Mouse (Mus musculus) MN1 (cell line): ENCODE data around the gene Gm2a.
"Not testable (repeated sequence)": the region's sequence is repeated elsewhere in the genome, so short reads cannot be mapped to it uniquely, and the experiment has no call there.

ENCODE experiments used
- DNase-seq: peaks from one replicate; pipeline ENCODE4 v3.0.0-alpha.2; 2016; ENCODE audit warnings: low spot score

Gene Gm2a

GRCm38 (mm10) chr11:55096731-55097462, 1.0 kb upstream of the Gm2a start:
- DNase-seq: peak; percentile 36

- peak; percentile 23 for DNase-seq
Observed at GRCm38 (mm10) chr11:55098189-55098915, 437 bp downstream of the Gm2a start.

GRCm38 (mm10) chr11:55099019-55099771, 1.3 kb downstream of the Gm2a start:
- DNase-seq: no peak

- DNase-seq: no peak
Observed at GRCm38 (mm10) chr11:55099868-55100267, 2.0 kb downstream of the Gm2a start.

- DNase-seq: no peak
Observed at GRCm38 (mm10) chr11:55102015-55102414, 4.1 kb downstream of the Gm2a start.

GRCm38 (mm10) chr11:55103229-55103628, 5.3 kb downstream of the Gm2a start:
- DNase-seq: no peak

- no peak for DNase-seq
Observed at GRCm38 (mm10) chr11:55105389-55105788, 7.5 kb downstream of the Gm2a start.

- no peak for DNase-seq
Observed at GRCm38 (mm10) chr11:55106636-55107035, 8.7 kb downstream of the Gm2a start.

- no peak for DNase-seq
Observed at GRCm38 (mm10) chr11:55109521-55110300, 11.8 kb downstream of the Gm2a start.

- no peak for DNase-seq
Observed at GRCm38 (mm10) chr11:55110566-55111169, 12.8 kb downstream of the Gm2a start.

GRCm38 (mm10) chr11:55113209-55113860, 15.4 kb downstream of the Gm2a start:
- DNase-seq: no peak

- DNase-seq: not testable (repeated sequence)
Observed at GRCm38 (mm10) chr11:55113861-55114250, 15.9 kb downstream of the Gm2a start.

- DNase-seq: no peak
Observed at GRCm38 (mm10) chr11:55114291-55114690, 16.4 kb downstream of the Gm2a start.

GRCm38 (mm10) chr11:55116004-55116403, 18.1 kb downstream of the Gm2a start:
- no peak for DNase-seq

GRCm38 (mm10) chr11:55117031-55117430, 19.1 kb downstream of the Gm2a start:
- no peak for DNase-seq

- no peak for DNase-seq
Observed at GRCm38 (mm10) chr11:55120279-55120678, 22.4 kb downstream of the Gm2a start.

- no peak for DNase-seq
Observed at GRCm38 (mm10) chr11:55120821-55121271, 22.9 kb downstream of the Gm2a start.

- no peak for DNase-seq
Observed at GRCm38 (mm10) chr11:55121430-55121829, 23.5 kb downstream of the Gm2a start.

- DNase-seq: no peak
Observed at GRCm38 (mm10) chr11:55126663-55127062, 28.7 kb downstream of the Gm2a start.

GRCm38 (mm10) chr11:55127937-55128336, 30.0 kb downstream of the Gm2a start:
- peak; percentile 35 for DNase-seq

- no peak for DNase-seq
Observed at GRCm38 (mm10) chr11:55128411-55128810, 30.5 kb downstream of the Gm2a start.
